Mouse (Mus musculus) adrenal gland, postnatal 14 days (tissue): ENCODE results near the gene Crip1. TPM values are rescaled to one million over a fixed set of nuclear protein-coding genes. Genes with fewer than 3 reads are reported as not detected.

ENCODE experiments used
- DNase-seq: peaks from one replicate; pipeline ENCODE4 v3.0.0; 2021; ENCODE audit warnings: mixed read lengths
- long read RNA-seq, 2 experiments: library from polyadenylated mRNA; stranded (forward); transcript quantifications; one replicate each; pipeline ENCODE4 v2.0.0; 2021
- total RNA-seq: library from RNA; stranded (reverse); gene quantifications from 2 replicates; pipeline ENCODE4 v1.2.3, GENCODE M21; 2021

Crip1 gene
- total RNA-seq: 79.4 and 132 TPM in 2 replicates
- long read RNA-seq, experiment 1, transcript Crip1-201 (5 exons, 445 nt): major isoform, 90 of 93 reads
- long read RNA-seq, experiment 1, partial matches to known transcripts: 1 of 93 reads
- long read RNA-seq, experiment 1, other reads (novel, unspliced or antisense): 1 of 93 reads
- long read RNA-seq, experiment 2, transcript Crip1-201 (5 exons, 445 nt): major isoform, 112 of 116 reads
- long read RNA-seq, experiment 2, partial matches to known transcripts: 1 of 116 reads
- long read RNA-seq, experiment 2, other reads (novel, unspliced or antisense): 0 of 116 reads

DNA sequence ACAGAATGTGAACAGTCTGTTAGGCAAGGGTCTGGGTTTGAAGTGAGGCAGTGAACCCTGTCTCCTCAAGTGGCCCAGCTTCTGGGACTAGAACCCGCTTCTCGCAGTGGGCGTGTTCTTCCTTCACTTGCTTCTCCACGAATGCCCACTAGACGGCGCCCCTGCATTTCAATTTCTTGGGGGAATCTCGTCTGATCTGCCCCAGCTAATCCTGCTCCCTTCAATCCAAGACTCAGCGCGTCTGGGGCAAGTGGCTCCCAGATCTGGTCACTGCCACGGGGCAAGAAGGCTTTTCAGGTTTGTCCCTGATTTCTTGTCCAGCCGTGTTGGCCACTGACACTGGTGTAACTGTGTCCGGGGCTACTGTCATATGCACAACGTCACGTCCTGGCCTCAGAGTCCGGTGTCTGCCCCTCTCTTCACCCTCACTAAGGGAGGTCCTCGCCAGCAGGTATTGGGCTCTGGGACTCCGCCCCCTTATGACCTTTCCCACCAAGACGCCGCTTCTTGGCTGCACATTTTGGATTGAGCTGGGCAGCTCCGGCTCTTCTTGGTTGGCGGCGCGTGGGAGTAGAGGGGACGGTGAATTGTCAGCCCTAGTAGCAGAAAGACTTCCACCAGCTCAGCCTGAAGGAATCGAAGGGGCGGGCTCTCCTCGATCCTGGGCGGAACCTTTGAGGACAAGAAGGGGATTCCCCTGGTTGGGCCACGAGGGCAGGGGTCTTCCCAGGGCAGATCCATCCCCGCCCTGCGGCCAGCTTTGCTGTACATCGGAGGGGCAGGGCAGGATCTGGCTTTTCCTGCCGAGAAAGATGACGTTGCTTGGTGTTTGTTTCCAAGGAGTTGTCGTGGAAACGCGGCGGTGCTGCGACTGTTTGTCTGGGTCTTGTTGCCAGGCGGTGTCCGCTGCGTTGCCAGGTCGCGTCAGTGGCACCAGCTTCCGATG lies at the start of gene Crip1:
Gene Crip1 (plus strand): TSS at position 205 of the 946 bp plus-strand sequence.
- peak; percentile 92 for DNase-seq

DNA sequence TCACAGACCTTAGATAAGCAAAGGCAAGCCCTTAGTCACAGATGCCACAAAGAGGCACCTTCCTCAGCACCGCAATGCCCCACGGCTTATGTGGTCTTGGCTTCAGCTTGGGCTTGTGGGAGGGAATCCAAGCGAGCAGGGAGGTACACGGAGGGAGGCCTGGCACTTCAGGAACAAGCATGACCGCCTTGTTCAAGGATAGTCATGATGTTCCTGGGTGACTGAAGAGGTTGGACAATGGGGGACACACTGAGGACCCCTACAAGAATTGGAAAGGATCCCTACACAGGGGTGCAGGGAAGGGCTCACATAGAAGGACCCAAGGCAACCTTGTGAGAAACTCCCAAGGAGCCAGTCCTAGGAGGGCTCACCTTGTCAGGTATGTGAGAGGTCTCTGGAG lies 49.1 kb upstream of the Crip1 start:
- no peak for DNase-seq

DNA sequence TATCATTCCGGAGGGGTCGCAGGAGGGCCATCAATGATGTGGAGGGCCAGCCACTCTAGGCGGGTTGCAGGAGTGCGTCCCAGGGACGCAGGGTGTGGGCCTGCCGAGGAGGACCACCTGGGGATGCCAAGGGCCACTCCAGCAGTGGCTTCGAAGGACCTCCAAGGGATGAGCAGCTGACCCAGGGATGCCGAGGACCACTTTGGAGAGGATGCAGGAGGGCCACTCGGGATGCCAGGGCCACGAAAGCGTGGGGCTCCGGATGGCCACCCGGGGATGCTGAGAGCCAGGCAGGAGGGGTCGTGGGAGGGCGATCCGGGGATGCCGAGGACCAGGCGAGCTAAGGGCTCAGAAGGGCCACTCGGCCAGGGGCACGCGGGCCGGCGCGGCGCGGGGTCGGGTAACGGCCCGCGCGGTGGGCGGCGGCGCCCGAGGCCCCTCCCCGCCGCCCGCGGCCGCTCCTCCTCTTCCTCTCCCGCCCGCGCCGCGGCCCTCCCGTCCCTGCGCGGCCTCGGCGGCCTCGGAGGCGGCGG lies 48.3 kb upstream of the Crip1 start, which contains the start of gene Mta1:
Gene Mta1 (plus strand): TSS at position 530 of the 533 bp plus-strand sequence.
- peak; percentile 73 for DNase-seq

DNA sequence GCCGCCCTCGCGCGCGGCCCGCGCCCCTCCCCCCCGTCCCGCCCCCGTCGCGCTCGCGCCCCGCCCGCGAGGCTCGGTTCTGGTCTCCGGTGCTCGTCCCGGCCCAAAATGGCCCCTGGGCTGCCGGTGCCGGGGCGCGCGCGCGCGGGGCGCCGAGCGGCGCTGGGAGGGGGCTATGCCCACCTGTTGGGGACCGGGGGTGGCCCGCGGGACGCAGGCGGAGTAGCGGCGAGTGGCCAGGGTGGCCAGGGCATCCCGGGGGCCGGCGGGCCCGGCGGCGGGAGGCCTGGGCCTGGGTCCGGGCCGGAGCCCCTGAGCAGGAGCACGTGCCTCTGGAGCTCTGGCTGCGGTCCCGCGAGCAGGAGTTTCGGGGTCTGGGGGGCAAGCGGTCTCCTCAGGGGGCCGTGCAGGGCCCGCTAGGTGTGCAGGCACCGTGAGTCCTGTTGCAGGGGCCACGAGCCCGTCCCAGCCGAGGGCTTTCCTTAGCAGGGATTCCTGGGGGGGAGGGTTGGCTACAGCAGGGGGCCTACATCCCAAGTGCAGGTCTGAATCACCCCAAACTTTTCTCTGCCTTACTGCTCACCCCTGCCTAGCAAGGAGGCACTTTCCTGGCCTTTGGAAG lies 47.5 kb upstream of the Crip1 start:
- DNase-seq: peak; percentile 62

DNA sequence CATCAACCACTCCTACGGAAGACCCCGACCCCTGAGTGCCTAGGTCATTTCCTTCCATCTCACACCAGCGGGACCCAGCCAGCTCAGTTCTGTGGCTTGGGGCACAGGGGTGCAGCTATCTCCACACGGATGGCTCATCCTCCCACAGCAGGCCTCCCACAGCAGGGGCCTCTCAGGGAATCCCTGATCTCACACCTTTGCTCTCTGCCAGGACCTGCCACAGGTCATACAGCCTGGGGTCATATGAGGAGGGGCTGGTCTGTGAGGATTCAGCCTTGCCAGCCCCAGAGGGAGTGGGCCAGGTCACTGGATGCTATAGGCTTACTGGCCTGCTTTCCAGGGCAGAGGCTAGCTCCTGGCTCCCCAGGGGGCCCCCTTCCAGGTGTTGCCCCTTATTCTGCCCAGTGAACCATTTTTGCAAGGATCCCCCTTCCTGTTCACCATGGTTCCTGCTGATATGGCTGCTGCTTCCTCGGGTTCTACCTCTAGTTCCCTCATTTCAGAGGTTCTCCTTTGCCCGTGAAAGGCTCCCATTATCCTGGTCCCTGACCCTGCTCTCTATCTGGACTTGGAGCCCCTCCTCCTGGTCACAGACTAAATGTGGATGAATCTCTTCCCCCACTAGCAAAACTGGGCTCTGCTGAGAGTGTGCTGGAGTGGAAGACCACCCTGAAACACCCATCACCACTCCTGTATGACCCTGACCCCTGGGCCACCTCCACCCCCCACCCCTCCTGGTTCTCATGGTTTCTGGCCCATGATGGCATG lies 46.5 kb upstream of the Crip1 start:
- DNase-seq: peak; percentile 26

DNA sequence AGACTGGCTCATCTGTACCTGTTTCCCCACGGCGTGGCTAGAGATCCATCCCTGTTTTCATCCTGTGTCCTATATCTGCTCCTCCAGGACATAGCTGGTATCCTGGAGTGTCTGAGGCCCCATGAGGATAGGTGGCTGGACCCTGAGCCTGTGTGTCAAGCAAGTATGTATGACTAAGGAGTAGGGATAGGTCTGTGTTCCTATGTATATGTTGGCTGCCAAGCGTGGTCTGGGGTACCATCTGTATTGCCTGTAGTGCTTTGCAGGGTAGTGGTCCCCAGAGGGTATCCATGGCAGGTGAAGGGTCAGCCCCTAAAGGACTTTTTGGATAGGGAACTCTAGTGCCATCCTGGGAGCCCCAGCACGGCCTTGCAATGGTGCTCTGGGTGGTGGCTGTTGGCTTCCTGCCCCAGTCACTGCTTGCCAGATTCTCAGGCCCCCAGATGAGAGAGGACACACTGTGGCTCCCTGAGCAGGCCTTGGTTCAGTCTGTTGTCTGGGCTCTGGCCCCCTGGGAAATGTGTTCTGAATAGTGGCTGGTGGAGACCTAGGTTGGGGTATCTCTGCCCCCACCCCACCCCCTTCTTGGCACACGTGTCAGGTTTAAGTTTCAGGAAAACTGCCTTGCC lies 45.6 kb upstream of the Crip1 start:
- peak; percentile 82 for DNase-seq

DNA sequence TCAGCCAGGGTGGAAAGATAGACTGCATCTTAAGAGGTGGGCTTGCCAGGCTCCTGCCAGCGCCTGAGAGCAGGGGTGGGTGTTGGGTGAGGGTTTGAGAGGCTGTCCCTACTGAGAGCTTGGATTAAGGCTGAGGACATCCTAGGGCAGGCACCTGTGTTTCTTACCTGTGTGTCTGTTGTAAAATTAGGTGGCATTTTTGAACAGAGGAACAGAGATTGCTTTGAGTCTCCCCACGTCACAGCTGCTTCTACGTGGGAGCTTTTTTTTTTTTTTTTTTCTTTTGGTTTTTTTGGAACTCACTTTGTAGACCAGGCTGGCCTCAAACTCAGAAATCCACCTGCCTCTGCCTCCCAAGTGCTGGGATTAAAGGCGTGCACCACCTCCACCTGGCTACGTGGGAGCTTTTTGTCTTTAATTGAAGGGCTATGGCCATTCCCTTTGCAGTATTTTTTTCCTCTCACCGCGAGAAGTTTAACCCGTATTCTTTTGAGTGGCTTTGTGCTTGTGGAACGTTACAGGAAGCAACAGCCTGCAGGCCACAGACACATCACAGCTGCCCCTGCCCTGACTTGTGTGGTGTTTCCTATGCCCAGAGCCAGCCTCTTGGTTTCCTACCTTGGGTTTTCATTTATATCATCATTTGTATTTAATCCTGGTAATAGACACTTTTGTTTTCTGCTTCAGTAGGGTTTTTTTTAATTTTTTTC lies 44.7 kb upstream of the Crip1 start:
- DNase-seq: no peak

DNA sequence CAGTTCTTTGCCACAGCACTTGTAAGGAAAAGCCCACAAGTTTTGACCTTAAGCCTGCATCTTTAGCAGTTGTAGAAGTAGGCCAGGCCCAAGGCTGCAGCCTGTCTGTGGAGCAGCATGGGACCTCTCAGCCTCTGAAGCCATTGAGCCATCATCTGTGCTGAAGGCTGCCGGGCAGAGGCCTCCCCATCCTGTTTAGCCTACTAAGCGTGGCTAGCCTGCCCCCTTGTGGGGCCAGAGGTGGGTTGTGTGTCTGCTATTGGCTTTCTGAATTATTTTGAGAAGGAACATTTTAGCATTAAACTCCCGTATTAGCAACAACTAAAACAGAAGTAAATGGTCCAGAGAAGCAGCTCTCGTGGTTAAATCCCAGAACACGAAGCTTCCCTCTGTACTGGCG lies 43.7 kb upstream of the Crip1 start:
- DNase-seq: peak; percentile 88

DNA sequence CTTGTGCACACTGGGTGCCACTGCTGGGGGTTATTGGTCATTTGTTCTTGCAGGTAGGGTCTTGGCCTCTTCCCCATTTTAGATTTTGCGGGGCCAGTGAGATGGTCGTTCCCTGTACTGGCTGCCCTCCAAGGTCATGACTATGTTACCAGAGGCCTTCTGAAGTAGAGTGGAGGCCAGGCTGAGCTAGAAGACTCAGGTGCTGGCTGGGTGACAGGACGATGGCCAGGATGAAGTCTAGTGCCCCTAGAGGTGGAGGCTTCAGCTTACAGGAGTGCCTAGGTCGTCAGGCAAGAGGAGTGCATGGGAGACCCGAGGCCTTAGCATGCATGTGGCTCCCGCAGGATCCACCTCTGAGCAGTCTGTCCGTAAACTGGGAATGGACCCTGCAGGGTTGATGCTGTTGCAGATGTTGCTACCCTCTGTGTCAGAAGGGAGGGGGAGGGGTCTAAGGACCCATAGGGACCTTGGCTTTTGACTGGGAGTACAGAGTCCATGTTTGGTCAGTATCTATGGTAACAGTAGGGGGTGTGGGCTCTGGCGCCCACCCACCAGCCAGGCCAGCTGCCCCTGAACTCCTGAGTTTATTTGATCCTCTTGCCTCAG lies 42.2 kb upstream of the Crip1 start:
- DNase-seq: peak; percentile 77

DNA sequence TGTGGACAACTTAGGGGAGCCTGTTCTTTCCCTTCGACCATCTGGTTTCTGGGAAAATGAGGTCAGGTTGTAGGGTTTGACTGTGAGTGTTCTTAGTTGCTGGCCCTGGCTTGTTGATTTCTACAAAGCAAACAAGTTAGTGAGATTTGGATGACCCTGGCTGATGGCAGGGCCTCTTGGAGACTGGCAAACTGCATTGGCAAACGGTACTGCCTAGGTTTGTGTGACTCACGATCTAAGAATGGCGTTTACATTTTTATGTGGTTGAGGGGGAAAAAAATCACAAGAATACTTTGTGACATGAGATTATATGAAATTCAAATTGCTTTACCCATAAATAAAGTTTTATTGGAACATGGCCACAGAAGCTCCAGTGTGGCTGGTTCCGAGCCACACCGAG lies 39.7 kb upstream of the Crip1 start:
- peak; percentile 49 for DNase-seq

DNA sequence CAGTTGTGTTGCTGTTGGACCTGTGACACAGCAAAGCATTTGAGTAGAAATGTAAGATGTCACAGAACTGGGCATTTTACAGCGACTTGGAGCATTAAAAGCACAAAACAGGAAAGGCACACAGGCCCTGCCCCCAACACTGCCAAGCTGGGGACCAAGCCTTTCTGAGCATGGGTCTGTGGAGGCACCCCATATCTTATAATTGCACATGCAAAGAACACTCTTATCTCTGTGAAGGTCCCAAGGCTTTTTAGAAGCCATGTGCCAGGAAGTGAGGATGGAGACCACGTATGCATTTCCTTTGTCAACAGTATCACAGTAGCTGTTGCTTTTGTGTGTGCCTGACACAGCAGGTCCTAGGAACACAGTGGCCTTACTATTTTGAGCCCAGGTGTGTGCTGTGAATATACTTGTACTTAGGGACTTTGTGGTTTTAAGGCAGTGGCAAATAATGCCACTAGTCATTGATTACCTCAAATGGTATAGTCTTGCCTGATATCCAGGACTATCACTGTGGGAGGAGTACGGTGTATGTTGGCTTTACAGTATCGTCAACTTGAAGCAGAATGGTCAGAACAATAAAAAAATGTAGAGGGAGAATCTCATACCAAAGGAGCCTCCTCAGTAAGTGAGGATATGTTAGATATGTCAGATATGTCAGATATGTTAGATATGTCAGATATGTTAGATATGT lies 38.5 kb upstream of the Crip1 start:
- no peak for DNase-seq

DNA sequence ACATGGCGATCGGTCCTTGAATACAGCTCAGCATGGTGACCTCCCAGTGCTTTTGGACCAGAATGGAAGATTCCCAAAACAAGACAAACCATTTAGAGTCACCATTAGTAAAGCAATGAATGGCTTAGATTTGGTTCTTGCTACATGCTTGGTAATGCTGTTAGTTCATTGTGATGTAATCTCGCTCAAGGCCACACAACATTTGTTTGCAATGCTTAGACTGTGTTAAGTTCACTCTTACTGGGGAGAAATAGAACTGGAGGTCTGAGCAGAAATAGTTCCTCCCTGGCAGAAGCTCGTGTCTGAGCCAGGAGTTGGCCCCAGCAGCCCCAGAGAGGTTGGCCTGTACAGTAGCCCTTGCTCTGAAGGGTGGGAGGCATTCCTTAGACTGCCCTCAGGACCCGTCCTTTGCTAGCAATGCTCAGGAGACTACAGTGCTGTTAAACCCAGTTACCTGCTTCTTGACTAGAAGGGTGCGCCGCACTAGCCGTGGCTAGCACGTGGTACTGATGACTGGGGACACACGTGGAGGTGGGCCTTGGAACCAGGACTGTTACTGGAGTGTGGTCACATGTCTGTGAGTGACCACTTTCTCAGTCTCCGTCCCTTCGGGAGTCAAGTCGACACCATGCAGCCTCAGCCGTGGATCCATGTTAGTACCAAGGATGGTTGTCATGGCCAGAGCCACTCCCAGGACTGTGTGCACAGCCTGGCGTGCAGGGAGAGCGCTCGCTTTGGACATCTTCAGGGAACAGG lies 37.4 kb upstream of the Crip1 start:
- DNase-seq: peak; percentile 55

DNA sequence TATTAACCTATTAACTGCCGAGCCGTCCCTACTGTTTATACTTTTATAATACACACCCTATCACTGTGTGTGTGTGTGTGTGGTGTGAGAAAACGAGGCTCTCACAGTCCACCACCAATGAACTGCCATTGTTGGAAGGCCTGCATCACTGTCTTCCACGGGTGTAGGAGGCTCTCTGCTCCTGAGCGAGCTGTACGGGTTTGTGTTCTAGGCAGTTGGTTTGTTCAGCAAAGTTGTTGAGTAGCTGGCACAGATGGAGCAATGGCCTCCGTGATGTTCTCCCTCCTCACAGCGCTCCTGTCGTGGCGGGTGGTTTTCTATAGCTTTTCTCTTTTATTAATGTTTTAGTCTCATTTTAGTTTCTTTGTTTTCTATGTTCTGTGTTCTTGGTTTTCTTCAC lies 36.3 kb upstream of the Crip1 start:
- DNase-seq: no peak

DNA sequence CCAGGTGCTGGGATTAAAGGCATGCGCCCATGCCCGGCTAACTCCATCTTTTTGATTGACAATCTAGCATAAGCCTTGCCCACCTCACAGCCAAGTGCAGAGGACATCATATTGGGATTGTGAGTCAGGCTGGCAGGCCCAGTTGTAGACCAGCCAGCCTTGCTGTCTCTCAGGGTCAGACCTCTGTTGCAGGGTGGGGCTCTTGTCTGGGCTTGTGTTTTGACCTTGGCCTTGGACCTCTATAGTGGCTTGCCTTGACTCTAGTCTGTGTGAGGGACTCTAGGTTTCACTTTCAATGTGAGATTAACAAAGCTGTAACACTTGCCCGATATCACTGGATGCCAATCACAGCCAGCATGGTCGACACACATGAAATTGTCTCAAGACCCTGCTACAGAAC lies 32.0 kb upstream of the Crip1 start:
- DNase-seq: peak; percentile 66

DNA sequence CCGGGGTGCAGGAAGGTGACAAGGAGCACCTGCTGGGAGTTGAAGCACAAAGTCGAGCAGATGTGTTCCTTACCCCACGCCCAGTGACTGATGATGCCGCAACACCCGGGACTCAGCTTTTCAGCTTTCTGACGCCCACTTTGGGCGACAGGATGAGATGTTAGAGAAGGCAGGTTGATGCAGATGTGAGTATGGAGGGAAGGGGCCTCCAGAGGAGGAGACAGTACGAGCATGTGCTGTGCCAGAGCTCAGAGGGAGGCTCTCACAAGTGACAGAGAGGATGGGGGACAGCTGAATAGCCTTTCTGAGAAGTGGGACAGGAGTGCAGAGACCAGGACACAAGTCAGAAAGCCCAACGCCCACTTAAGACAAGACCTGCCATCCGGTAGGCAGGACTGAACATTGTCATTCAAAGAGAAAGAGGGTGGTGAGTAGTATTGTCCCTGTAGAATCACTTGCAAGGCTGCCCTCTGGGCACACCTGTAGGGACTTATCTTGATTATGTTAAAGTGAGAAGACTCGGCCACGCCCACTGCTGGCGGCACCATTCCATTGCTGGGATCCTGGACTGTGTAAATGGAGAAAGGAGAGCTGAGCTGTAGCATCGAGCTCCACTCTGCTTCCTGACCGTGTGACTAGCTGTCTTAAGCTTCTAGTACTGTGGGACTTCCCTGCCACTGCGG lies 31.1 kb upstream of the Crip1 start:
- DNase-seq: no peak

DNA sequence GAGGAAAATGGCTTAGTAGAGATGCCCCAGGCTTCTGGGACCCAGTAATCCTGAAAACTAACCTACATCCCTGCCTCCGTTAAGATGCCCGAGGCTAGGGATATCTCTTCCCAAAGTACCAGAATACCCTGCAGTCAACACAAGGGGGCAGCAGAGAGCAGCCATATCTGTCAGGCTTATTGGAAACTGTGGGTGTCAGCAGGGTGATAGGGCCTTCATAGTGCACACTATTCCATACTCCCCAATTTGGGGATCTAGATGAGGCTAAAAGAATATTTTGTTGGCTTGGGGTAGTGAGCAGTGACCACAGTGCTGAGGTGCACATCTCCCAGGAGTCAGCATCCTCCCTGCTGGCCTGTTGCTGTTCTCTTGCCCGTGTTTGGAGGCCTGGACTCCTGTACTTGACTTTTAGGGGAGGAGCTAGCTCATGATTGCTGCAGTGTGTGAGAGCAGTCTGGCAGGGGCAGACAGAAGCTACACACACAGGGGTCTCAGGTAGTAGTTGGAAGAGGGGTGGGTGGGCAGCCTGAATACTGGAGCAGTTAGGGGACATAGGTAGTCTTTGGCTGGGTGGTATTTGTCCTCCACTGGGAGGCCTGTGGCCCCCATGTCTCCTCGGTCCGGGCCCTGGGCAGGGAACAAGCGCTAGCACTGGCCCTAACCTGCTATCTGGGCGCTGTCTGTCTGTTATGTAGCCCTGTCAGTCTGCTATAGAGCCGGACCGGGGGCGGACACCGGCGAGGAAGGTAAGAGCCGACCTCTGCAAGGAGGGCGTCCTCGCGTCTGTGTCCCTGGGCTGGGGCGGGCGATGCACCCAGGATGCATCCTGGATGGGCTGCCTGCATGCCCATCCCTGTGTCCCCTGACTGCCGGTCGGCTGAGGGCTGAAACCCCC lies 26.4 kb upstream of the Crip1 start:
- DNase-seq: peak; percentile 88

DNA sequence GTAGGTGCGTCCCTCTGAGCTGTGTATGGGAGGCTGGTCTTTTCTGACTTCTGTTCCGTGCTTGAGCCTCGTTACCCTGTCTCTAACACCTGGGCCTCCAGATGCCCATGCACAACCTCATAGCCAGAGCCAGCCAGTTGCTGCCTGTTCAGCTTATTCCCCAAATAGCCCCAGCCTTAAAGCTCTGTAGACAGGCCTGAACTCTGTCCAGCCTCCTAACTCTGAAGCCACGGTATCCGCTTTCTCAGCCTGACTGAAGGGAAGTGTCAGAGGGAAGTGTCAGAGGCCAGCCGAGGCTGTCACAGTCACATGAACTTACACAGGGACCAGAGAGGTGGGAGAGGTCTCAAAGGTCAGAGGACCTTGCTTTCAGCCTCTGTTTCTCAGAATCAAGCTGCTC lies 21.4 kb upstream of the Crip1 start:
- no peak for DNase-seq
